Mouse (Mus musculus): ENCODE measurements around the gene Slco3a1. TPM values are rescaled to one million over a fixed set of nuclear protein-coding genes. Genes with fewer than 3 reads are reported as not detected.

Slco3a1 gene
- polyA plus RNA-seq, 1 experiment from 2014 or later = 28.2 TPM

- Histone ChIP-seq H3K27ac (no peak overlapping the region), H3K9ac (no peak overlapping the region)
- no peak for ATAC-seq (replicated peaks)
Measured at GRCm38 (mm10) chr7:74471740-74472139, 82.8 kb downstream of the Slco3a1 start.

DNA sequence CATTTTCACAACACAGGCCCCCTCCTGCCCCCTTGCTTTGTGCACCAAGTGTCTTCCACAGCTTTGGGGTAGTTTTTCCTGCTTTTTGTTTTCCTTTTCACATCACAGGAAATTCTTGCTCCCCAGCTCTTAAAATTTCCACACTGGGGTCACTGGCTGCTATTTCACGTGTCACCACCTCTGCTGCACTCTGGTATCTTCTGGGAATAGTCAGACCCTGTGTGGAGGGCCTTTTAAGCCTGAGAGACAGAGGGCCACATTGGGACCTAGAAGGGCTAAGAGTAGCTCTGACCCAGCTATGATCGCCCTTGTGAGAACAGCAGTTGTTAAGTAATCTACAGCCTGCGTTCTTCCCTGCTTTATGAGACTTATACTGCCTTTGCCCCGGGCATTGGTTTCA lies 87.7 kb downstream of the Slco3a1 start:
- Histone ChIP-seq H3K9ac (no peak overlapping the region), H3K4me2 (no peak overlapping the region), H3K27me3 (replicated peaks) (no peaks in the 10 kb centered on the region), H3K9me3 (no peaks in the 10 kb centered on the region), H3K4me3 (no peak overlapping the region), H3K27ac (no peak overlapping the region), H3K36me3 (replicated peaks) (no peaks in the 10 kb centered on the region), H3K4me1 (peaks cover 8% of the 10 kb centered on the region)
- WGBS = 84% methylated on average over 4 of the region's 4 CpGs
- no peak for ATAC-seq (replicated peaks)

More at GRCm38 (mm10) chr7:74471740-74472139, 82.8 kb downstream of the Slco3a1 start:
- 73% methylated on average over 7 of the region's 7 CpGs for WGBS
- Histone ChIP-seq H3K4me2 (no peak overlapping the region), H3K4me1 (no peaks in the 10 kb centered on the region), H3K4me3 (no peak overlapping the region), H3K9me3 (no peaks in the 10 kb centered on the region), H3K27me3 (replicated peaks) (no peaks in the 10 kb centered on the region), H3K36me3 (replicated peaks) (no peaks in the 10 kb centered on the region)

GRCm38 (mm10) chr7:74464638-74465037 lies 89.9 kb downstream of the Slco3a1 start:
- H3K4me3 ChIP-seq = no peak overlapping the region
- H3K27ac ChIP-seq = no peak overlapping the region
- peaks cover 8% of the 10 kb centered on the region for H3K4me1 ChIP-seq
- no peak overlapping the region for H3K9ac ChIP-seq
- no peak for ATAC-seq (replicated peaks)
- H3K36me3 ChIP-seq (replicated peaks) = no peaks in the 10 kb centered on the region
- WGBS = 92% methylated on average over 7 of the region's 7 CpGs
- H3K27me3 ChIP-seq (replicated peaks) = no peaks in the 10 kb centered on the region
- no peak overlapping the region for H3K4me2 ChIP-seq
- H3K9me3 ChIP-seq = no peaks in the 10 kb centered on the region

DNA sequence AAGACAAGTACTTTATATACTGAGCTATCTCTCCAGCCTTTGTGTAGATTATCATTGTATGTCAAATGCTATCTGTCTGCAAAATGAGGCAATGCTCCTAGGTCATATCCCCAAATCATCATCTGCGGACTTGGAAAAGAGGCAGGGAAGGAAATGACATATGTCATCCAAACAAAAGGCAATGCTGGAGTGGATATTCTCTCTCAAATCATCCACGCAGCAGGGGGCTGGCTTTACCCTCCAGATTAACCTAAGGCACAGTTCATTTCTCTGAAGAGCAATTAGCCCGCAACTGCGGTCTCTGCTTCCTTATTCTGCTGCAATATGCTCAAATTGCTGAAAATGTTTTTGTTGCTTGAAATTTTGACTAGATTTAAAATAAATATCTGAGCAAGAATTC lies 92.1 kb downstream of the Slco3a1 start:
- Histone ChIP-seq H3K4me3 (no peak overlapping the region), H3K27ac (no peak overlapping the region)
- no peak for ATAC-seq (replicated peaks)

DNA sequence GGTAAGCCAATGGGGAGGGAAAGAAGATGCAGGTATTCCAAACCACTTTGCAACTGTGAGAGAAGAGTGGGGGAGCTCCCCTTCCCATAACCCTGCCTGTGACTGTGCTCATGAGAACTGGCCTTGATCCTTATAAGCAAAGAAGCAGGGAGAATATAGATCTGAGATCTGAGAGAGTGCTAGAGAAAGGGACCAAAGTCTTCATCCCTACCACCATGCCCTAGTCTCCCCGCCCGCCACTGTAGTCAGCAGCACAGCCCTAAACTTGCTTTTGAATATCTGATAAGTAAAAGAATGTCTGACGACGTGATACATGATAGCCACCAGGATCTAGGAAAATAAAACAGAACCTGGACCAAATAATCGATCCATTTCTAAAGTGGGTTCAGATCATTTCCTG lies 92.8 kb downstream of the Slco3a1 start:
- Histone ChIP-seq H3K27ac (no peak overlapping the region), H3K4me3 (no peak overlapping the region), H3K27me3 (replicated peaks) (no peaks in the 10 kb centered on the region), H3K4me2 (no peak overlapping the region), H3K9me3 (no peaks in the 10 kb centered on the region), H3K9ac (no peak overlapping the region), H3K4me1 (peaks cover 8% of the 10 kb centered on the region), H3K36me3 (replicated peaks) (no peaks in the 10 kb centered on the region)
- ATAC-seq (replicated peaks) = no peak
- WGBS = 90% methylated on average over 5 of the region's 5 CpGs

More for the DNA sequence above, 92.1 kb downstream of the Slco3a1 start:
- WGBS = 26% methylated on average over 4 of the region's 4 CpGs
- no peak overlapping the region for H3K4me2 ChIP-seq
- no peaks in the 10 kb centered on the region for H3K27me3 ChIP-seq (replicated peaks)
- H3K4me1 ChIP-seq = peaks cover 8% of the 10 kb centered on the region
- H3K36me3 ChIP-seq (replicated peaks) = no peaks in the 10 kb centered on the region
- no peak overlapping the region for H3K9ac ChIP-seq
- H3K9me3 ChIP-seq = no peaks in the 10 kb centered on the region

DNA sequence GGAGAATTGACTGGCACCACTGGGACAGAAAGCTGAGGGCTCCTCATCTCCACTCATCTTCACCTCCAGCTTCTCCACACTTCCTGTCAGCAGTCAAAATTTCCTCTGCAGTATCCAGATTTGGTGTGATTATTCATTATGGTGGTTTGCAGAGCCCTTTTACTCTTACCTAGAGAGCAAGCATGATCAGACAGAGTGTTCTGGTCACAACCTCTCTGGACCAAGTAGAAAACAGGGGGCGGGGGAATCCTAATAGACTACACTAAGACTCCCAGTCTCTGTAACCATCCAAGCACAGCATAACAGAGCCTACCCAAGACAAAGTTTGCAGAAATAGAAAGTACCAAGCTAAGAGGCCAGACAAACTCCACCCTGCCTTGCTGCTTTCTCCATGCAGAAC lies 93.4 kb downstream of the Slco3a1 start:
- Histone ChIP-seq H3K4me3 (no peak overlapping the region), H3K36me3 (replicated peaks) (no peaks in the 10 kb centered on the region), H3K9me3 (no peaks in the 10 kb centered on the region), H3K4me1 (peaks cover 8% of the 10 kb centered on the region), H3K9ac (no peak overlapping the region), H3K4me2 (no peak overlapping the region), H3K27ac (no peak overlapping the region), H3K27me3 (replicated peaks) (no peaks in the 10 kb centered on the region)
- ATAC-seq (replicated peaks) = no peak
- WGBS = 91% methylated on average over 1 of the region's 1 CpGs

- no peak overlapping the region for H3K27ac ChIP-seq
- no peaks in the 10 kb centered on the region for H3K27me3 ChIP-seq (replicated peaks)
- H3K9ac ChIP-seq = no peak overlapping the region
- H3K4me3 ChIP-seq = no peak overlapping the region
- H3K9me3 ChIP-seq = no peaks in the 10 kb centered on the region
- H3K4me1 ChIP-seq = peaks cover 8% of the 10 kb centered on the region
- WGBS = 84% methylated on average over 3 of the region's 3 CpGs
- H3K36me3 ChIP-seq (replicated peaks) = no peaks in the 10 kb centered on the region
- ATAC-seq (replicated peaks) = no peak
- H3K4me2 ChIP-seq = no peak overlapping the region
Measured at GRCm38 (mm10) chr7:74459812-74460211, 94.8 kb downstream of the Slco3a1 start.

- ATAC-seq (replicated peaks) = no peak
- no peak overlapping the region for H3K4me2 ChIP-seq
- no peaks in the 10 kb centered on the region for H3K36me3 ChIP-seq (replicated peaks)
- no peaks in the 10 kb centered on the region for H3K9me3 ChIP-seq
- no peak overlapping the region for H3K27ac ChIP-seq
- WGBS = 87% methylated on average over 5 of the region's 5 CpGs
- no peaks in the 10 kb centered on the region for H3K27me3 ChIP-seq (replicated peaks)
- no peak overlapping the region for H3K9ac ChIP-seq
- H3K4me1 ChIP-seq = peaks cover 8% of the 10 kb centered on the region
- no peak overlapping the region for H3K4me3 ChIP-seq
Measured at GRCm38 (mm10) chr7:74459277-74459676, 95.3 kb downstream of the Slco3a1 start.

GRCm38 (mm10) chr7:74458475-74459221 lies 95.9 kb downstream of the Slco3a1 start:
- ATAC-seq (replicated peaks) = no peak
- Histone ChIP-seq H3K36me3 (replicated peaks) (no peaks in the 10 kb centered on the region), H3K27ac (no peak overlapping the region), H3K27me3 (replicated peaks) (no peaks in the 10 kb centered on the region), H3K9ac (no peak overlapping the region), H3K4me2 (no peak overlapping the region), H3K4me3 (no peak overlapping the region), H3K4me1 (peaks cover 8% of the 10 kb centered on the region), H3K9me3 (no peaks in the 10 kb centered on the region)
- 83% methylated on average over 8 of the region's 8 CpGs for WGBS

GRCm38 (mm10) chr7:74457347-74457975 lies 97.1 kb downstream of the Slco3a1 start:
- no peak for ATAC-seq (replicated peaks)
- peaks cover 6% of the 10 kb centered on the region for H3K4me1 ChIP-seq
- no peak overlapping the region for H3K9ac ChIP-seq
- H3K27me3 ChIP-seq (replicated peaks) = no peaks in the 10 kb centered on the region
- WGBS = 82% methylated on average over 5 of the region's 5 CpGs
- H3K4me2 ChIP-seq = no peak overlapping the region
- no peak overlapping the region for H3K27ac ChIP-seq
- H3K36me3 ChIP-seq (replicated peaks) = no peaks in the 10 kb centered on the region
- H3K4me3 ChIP-seq = no peak overlapping the region
- no peaks in the 10 kb centered on the region for H3K9me3 ChIP-seq

DNA sequence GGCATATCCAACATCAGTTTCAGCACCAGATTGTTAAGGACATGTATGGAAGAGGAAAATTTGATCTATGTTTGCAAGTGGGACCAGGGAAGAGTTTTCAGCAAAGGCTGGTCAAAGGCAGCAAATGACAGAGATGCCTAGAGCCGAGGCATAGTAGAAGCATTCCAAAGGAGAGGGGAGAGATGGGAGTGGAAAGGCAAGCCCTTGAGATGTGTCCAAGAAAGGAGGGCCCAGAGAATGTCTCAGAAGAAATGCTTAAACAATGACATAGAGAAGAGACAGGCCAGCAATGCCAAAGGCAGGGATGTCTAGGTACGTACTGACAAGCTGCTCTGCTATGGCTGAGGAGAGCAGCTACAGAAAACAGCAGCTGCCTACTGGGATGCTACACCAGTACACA lies 97.8 kb downstream of the Slco3a1 start:
- Histone ChIP-seq H3K4me2 (no peak overlapping the region), H3K27ac (no peak overlapping the region), H3K4me3 (no peak overlapping the region), H3K36me3 (replicated peaks) (no peaks in the 10 kb centered on the region), H3K9ac (no peak overlapping the region), H3K4me1 (no peaks in the 10 kb centered on the region), H3K9me3 (no peaks in the 10 kb centered on the region), H3K27me3 (replicated peaks) (no peaks in the 10 kb centered on the region)
- ATAC-seq (replicated peaks) = no peak
- WGBS = 88% methylated on average over 2 of the region's 2 CpGs

GRCm38 (mm10) chr7:74451047-74451446 lies 103.5 kb downstream of the Slco3a1 start:
- H3K4me3 ChIP-seq = no peak overlapping the region
- H3K4me1 ChIP-seq = 0 out of 2 replicates have a peak, but pooled peaks cover 2% of the 10 kb centered on the region
- WGBS = 75% methylated on average over 2 of the region's 2 CpGs
- H3K4me2 ChIP-seq = no peak overlapping the region
- no peak overlapping the region for H3K9ac ChIP-seq
- H3K27ac ChIP-seq = no peak overlapping the region
- H3K27me3 ChIP-seq (replicated peaks) = no peaks in the 10 kb centered on the region
- H3K9me3 ChIP-seq = no peaks in the 10 kb centered on the region
- no peak for ATAC-seq (replicated peaks)
- no peaks in the 10 kb centered on the region for H3K36me3 ChIP-seq (replicated peaks)

- 93% methylated on average over 1 of the region's 1 CpGs for WGBS
- Histone ChIP-seq H3K27me3 (replicated peaks) (no peaks in the 10 kb centered on the region), H3K4me2 (no peak overlapping the region), H3K9ac (no peak overlapping the region), H3K4me3 (no peak overlapping the region), H3K36me3 (replicated peaks) (no peaks in the 10 kb centered on the region), H3K9me3 (no peaks in the 10 kb centered on the region), H3K4me1 (0 out of 2 replicates have a peak, but pooled peaks cover 2% of the 10 kb centered on the region), H3K27ac (no peak overlapping the region)
- ATAC-seq (replicated peaks) = no peak
Measured at GRCm38 (mm10) chr7:74449802-74450201, 104.8 kb downstream of the Slco3a1 start.

Measured in midbrain, embryonic 15.5 days (tissue).